Mouse (Mus musculus) ES-E14 (cell line): ENCODE data around the gene Daxx. TPM values are rescaled to one million over a fixed set of nuclear protein-coding genes. Genes with fewer than 3 reads are reported as not detected.
A peak's percentile ranks its signal among the peaks of the same experiment; 100 is the strongest.

Experiments used
- DNase-seq: peaks from one replicate; pipeline ENCODE4 v3.0.0-alpha.2; 2013; ENCODE audit warnings: low read depth, low spot score
- H3K27ac ChIP-seq: 2 replicates; pipeline ENCODE4 v1.5.1; 2012; ENCODE audit warnings: low read depth, mild to moderate bottlenecking, low read length, moderate library complexity, mixed read lengths; ENCODE audit not compliant: poor library complexity, insufficient read depth, severe bottlenecking
- H3K36me3 ChIP-seq: 2 replicates; pipeline ENCODE4 v1.6.1; 2012; ENCODE audit warnings: mild to moderate bottlenecking, low read length, moderate library complexity, mixed read lengths; ENCODE audit not compliant: control insufficient read depth, poor library complexity, insufficient read depth, severe bottlenecking
- H3K4me1 ChIP-seq, 2 experiments: fragments of 150-350 bp in 1 of 2; sonication (generic) in 1 of 2; 2 replicates each; pipeline ENCODE4 v1.6.1; 2012; ENCODE audit warnings: low read length in 2 of 2, mild to moderate bottlenecking in 1 of 2, mixed read lengths in 1 of 2; ENCODE audit not compliant: control insufficient read depth in 2 of 2, insufficient read depth in 2 of 2, poor library complexity in 1 of 2
- H3K4me3 ChIP-seq, 2 experiments: fragments of 150-350 bp in 1 of 2; sonication (generic) in 1 of 2; 2 replicates each; pipeline ENCODE4 v1.5.1; 2012; ENCODE audit warnings: low read length in 2 of 2, low read depth in 1 of 2, mild to moderate bottlenecking in 1 of 2, mixed read lengths in 1 of 2; ENCODE audit not compliant: insufficient read depth in 1 of 2, poor library complexity in 1 of 2, severe bottlenecking in 1 of 2
- H3K9ac ChIP-seq: 2 replicates; pipeline ENCODE4 v1.6.1; 2012; ENCODE audit warnings: low read depth, mild to moderate bottlenecking, low read length, mixed read lengths; ENCODE audit not compliant: poor library complexity, insufficient read depth, severe bottlenecking
- H3K9me3 ChIP-seq: fragments of 150-350 bp; sonication (generic); 2 replicates; pipeline ENCODE4 v1.6.1; 2012; ENCODE audit warnings: low read depth, mild to moderate bottlenecking, low read length; ENCODE audit not compliant: control insufficient read depth, insufficient read depth
- CHD2 ChIP-seq: IDR thresholded peaks from 2 replicates; pipeline ENCODE4 v1.6.1; 2014; ENCODE audit warnings: mild to moderate bottlenecking, low read depth, low read length, inconsistent platforms
- HCFC1 ChIP-seq: IDR thresholded peaks from 2 replicates; pipeline ENCODE4 v1.6.1; 2012; ENCODE audit warnings: low read length, inconsistent platforms, borderline replicate concordance; ENCODE audit not compliant: insufficient read depth
- MAFK ChIP-seq: IDR thresholded peaks from 2 replicates; pipeline ENCODE4 v1.6.1; 2014; ENCODE audit warnings: mild to moderate bottlenecking, low read depth, low read length, inconsistent platforms; ENCODE audit not compliant: insufficient read depth
- ZC3H11A ChIP-seq: IDR thresholded peaks from 2 replicates; pipeline ENCODE4 v1.6.1; 2012; ENCODE audit warnings: low read depth, mild to moderate bottlenecking, inconsistent platforms, low read length, borderline replicate concordance
- ZNF384 ChIP-seq: IDR thresholded peaks from 2 replicates; pipeline ENCODE4 v1.6.1; 2012; ENCODE audit warnings: low read depth, low read length, inconsistent platforms
- in situ Hi-C, 2 experiments: fragments of 600-800 bp; cut with MboI; formaldehyde crosslinking; loops; one replicate each; pipeline ENCODE4 v1.15.1; 2025; ENCODE audit warnings: low sequenced_read_pairs in 2 of 2, inconsistent platforms in 1 of 2; ENCODE audit not compliant: unreplicated experiment in 2 of 2
- total RNA-seq: library from RNA; depleted of rRNA; stranded (reverse); fragments of 300-350 nt; gene quantifications from 2 replicates; pipeline ENCODE4 v1.2.3, GENCODE M21; 2012

Daxx gene
- total RNA-seq, 1 experiment = 73.7 TPM

- peak overlapping the region; percentile 88 for H3K9ac ChIP-seq
- no peak for DNase-seq
- in situ Hi-C loops = no loop called here
- peaks cover 3 to 11% of the 10 kb centered on the region in 2 experiments; a peak in 2 of 4 replicates for H3K4me1 ChIP-seq
- no peak overlapping the region for H3K27ac ChIP-seq
- no peaks in the 10 kb centered on the region for H3K9me3 ChIP-seq
- peaks cover 43% of the 10 kb centered on the region for H3K36me3 ChIP-seq
- peak overlapping the region; percentile 87 to 96 for H3K4me3 ChIP-seq
- TF ChIP-seq HCFC1 = no peak
- TF ChIP-seq CHD2 = no peak
- no peak for TF ChIP-seq ZC3H11A
- no peak for TF ChIP-seq ZNF384
- no peak for TF ChIP-seq MAFK
These were observed 31.8 kb downstream of the Daxx start for GRCm38 (mm10) chr17:33940981-33941380.

- Histone ChIP-seq H3K4me3 (peak overlapping the region; percentile 87 to 96), H3K9me3 (no peaks in the 10 kb centered on the region), H3K4me1 (peaks cover 3 to 11% of the 10 kb centered on the region in 2 experiments; a peak in 2 of 4 replicates), H3K27ac (no peak overlapping the region), H3K9ac (peak overlapping the region; percentile 88), H3K36me3 (peaks cover 46% of the 10 kb centered on the region)
- no peak for DNase-seq
- in situ Hi-C loops = no loop called here
- TF ChIP-seq ZNF384 (no peak), MAFK (no peak), ZC3H11A (no peak), CHD2 (no peak), HCFC1 (no peak)
These were observed 32.2 kb downstream of the Daxx start for GRCm38 (mm10) chr17:33941381-33941780.

- H3K9me3 ChIP-seq = no peaks in the 10 kb centered on the region
- H3K27ac ChIP-seq = no peak overlapping the region
- DNase-seq = no peak
- TF ChIP-seq ZNF384 (no peak), MAFK (no peak), CHD2 (no peak), HCFC1 (no peak), ZC3H11A (no peak)
- H3K4me3 ChIP-seq = no peak overlapping the region
- H3K4me1 ChIP-seq = peaks cover 3 to 11% of the 10 kb centered on the region in 2 experiments; a peak in 2 of 4 replicates
- peaks cover 42% of the 10 kb centered on the region for H3K36me3 ChIP-seq
- in situ Hi-C loops = no loop called here
- H3K9ac ChIP-seq = no peak overlapping the region
These were observed 34.2 kb downstream of the Daxx start for GRCm38 (mm10) chr17:33943454-33943853.

DNA sequence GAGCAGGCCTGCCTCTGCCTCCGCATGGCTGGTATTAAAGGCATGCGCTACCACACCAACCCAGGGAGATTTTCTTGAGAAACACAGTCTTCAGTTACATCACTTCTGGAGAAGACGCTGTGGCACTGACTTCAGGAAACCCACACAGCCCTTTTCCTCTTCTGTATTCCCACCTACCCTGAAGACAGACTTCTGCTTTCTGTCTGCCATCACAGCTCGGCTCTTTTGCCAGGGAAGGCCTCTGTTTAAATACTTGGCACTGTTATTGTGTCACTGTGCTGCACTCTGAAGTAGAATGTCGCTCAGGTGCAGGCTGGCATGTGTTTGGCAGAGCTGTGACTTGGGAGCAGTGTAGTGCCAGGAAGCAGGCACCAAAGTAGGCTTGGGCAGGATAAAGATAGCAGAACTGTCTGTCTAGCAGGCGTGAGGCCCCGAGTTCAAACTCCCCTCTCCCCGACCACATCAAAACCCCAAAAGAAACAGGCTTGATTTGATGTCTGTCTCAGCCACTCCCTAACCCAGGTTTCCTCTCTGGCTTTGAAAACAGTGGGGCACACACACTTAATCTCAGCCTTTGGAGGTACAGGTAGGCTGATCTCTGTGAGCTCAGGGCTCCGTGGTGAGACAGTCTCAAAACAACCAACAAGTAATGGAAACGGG, 38.3 kb downstream of the Daxx start:
- H3K9me3 ChIP-seq = no peaks in the 10 kb centered on the region
- H3K36me3 ChIP-seq = peaks cover 54% of the 10 kb centered on the region
- H3K9ac ChIP-seq = no peak overlapping the region
- DNase-seq = no peak
- in situ Hi-C loops = no loop called here
- no peak overlapping the region for H3K27ac ChIP-seq
- H3K4me3 ChIP-seq = no peak overlapping the region
- peaks cover 0 to 9% of the 10 kb centered on the region in 2 experiments; a peak in 1 of 4 replicates for H3K4me1 ChIP-seq
- TF ChIP-seq MAFK = no peak
- TF ChIP-seq CHD2 = no peak
- TF ChIP-seq HCFC1 = no peak
- TF ChIP-seq ZC3H11A = no peak
- TF ChIP-seq ZNF384 = no peak
